Mouse (Mus musculus): Measurements from ENCODE around the gene Fam13a.

The Fam13a gene

DNA sequence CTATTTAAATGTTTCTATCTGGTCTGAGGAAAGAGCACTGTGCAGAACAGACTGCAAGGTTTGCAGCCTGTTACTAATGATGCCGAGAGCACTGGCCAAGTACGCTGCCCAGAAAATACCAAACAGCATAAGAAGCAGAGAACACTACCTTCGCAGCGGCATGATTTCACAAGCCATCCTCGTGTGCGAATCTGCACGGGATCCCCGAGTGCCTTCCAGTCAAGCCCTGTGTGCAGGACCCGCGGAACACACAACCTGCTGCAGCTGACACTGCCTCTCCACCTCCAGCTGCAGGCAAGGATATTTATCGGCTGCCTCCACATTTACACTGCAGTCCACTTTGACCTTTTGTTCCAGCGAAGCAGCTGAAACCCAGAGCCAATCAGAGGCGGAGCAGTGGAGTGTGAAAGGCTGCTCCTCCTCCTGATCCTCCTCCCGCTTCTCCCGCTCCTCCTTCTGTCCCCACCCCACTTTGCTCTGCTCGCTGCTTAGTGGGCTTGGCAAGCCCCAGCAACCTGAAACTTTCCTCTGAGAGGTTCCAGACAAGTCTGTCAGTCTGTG is at the start of gene Fam13a:
Gene Fam13a, minus strand, starts transcription at position 386 of the 561 bp plus-strand sequence.
- DNase-seq, result peak; percentile 84

DNA sequence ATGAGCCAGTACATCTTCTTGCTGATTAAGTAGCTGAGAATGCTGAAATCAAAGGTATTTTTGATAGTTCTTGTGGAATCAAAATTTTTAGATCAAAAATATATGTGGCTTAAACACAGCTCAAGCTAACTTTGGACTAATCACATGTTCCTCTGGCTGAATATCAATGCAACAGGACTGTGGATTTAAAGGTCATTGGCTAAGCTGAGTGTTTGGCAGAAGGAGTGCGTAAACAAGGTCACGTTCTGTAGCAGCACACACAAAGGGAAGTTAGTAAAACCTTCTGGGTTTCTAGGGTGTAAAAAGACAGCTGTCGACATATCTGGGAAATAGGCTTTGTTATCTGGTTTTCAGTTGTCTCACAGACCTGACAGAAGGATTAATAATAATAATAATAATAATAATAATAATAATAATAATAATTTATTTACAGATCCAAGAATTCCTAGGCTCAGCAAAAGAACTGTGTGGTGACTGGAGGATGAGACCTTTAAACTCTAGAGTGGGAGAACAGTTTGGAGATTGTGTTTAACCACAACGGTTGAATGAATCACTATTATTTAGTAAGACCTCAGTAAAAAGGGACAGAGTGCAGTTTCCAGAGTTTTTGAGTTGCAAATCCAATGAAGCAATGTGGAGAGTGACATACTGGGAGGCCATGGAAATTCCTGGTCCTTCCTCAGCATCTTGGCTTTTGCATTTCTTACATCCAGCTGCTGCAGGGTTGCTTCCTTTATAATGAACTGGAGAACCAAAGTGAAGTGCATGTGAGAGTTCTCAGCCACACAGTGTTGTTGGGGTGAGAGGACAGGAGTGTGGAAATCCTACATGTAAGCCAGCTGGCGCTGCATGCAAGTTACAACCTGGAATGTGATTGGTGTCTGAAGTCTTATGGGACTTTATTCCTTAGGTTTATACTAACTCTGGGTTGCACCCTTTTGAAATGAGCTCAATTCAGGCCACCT is 48.0 kb upstream of the Fam13a start:
- no peak for DNase-seq

DNA sequence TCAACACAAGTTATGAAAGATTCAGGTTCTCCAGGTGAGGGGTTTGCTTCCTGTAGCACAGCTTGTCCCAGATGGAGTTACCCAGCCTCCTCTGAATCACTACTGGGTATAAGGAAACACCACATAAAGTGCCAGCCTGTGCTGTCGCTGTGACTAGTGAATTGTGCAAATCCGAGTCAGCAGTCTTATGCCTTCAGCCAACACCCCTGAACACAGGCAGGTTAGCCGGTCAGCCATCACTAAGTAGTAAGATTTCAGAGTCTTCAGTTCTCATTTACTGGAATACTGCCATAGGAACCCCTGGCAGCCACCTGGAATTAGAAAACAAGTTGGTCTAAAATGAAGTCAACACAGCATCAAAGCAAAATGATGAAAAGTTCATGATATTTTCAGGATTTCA is 47.3 kb upstream of the Fam13a start:
- DNase-seq, result no peak

DNA sequence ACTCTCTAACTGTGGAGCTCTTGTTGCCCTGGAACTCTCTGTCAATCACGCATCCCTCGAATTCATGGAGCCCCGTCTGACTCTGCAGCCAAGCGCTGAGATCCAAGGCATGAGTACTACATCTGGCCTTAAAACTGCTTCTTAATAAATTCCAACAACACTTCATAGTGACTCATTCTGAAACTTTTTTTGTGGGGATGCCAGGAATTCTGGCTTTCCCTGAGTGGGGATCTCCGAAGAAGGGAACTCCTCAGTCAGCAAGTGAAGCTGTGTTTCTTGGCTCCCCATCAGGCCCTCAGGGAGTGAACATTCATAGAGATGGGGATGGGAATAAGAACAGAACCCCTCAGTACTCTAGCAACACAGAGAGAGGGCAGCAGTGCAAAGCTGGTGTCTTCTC is 43.8 kb upstream of the Fam13a start:
- DNase-seq, result no peak

DNA sequence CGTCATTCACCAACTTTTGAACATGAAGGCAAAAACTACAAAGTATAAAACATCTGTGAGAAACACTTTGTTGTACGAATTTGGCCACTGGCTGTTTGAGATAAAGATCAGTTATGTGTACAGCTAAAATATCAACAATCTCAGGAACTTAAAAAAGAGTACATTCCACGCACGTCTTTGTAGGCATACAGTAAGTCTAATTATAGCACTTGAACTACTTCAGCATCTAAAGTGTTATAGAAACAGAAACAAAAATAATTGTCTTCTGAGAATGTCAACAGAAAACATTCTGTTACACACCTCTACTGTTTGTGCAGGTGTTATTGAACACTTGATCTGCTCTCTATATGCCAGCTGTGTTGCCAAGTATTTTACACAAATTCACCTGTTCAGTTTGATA is 40.1 kb upstream of the Fam13a start:
- no peak for DNase-seq

DNA sequence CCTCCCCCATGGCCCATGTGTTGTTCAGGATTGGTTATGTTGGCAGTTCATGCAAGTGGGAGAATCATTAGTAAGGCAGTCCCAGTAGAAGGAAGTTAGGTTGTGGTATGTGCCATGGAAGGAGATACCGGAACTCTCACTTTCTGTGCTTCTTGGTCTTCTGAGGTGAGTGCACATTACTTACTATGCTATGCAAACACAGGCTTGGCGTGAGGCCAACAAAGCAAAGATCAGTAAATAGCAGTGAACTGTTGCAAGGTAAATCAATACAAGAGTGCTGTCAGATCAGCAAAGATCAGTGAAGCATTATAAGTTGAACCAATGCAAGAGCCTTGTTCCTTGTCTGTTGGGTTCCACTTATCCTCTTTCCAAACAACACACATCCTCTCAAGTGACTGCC is 28.9 kb upstream of the Fam13a start:
- DNase-seq, result no peak

DNA sequence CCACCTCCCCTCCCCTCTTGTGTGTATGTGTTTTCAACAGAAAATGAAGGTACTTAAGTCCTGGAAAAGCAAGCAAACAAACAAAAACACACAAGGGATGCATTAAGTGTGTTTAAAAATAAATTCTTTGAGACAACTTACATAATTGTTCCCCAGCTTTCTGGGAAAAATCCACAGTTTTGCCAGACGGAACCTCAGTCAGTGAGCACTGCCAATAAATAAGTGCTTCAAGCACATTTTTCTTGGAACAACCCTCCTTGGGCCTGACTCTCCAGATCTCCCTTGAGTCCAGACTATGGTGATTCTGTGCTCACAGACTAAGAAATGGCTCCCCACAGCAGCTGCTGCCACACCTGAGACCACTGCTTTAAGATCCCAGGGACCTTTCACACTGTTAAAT is 15.4 kb upstream of the Fam13a start:
- no peak for DNase-seq

DNA sequence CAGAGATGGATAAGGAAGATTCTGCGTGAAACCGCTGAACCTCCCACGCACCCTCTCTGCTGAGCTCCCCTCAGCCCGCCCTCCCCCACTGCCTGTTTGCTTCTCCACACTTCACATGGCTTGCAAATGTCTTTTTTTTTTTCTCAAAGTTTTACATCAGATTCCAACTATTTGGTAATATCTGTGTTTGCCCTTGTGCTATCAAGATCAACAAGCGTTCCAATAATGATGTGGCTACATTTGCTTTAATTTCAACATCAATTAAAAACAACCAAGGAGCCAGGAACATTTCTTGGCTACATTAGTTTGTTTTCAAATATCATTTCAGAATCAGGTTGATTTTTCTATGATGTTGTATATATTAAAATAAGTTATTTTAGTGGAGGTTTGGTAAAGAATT is 8.4 kb upstream of the Fam13a start:
- DNase-seq, result no peak

DNA sequence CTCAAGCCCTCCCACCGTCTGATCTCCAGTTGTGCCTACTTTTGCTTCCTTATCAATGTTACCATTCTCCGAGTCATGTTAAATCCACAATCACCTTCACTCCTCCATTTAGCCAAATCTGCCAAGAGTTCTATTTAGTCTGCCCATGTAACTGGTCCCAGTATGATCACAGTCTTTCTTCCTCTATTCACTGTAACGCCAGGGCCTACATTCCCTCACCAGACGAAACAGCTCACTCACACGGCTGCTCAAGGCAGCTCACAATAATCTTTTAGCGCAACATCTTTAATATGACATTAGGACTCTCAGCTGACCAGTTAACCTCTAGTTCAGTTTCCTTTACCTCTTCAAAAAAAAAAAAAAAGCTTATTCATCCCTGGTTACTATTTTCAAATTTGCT is 7.2 kb upstream of the Fam13a start:
- DNase-seq, result no peak

DNA sequence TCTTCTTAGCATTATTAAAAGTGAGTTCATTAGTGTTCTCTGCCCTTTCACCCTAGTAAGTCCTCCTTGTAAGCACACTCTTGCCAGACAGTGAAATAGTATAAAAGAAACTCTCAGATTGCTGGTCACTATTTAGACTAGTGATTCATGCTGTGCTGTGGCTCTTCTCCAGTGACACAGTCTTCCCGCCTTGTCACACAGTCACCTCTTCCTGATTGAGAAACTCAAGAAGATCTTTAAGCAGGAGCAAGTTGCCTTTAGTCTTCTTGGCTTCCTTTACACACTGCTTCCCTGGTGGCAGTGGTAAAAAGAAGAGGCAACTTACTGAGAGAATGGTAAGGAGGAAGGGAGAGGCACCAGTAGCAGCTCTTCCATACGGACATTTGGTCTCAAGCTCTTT is 6.3 kb upstream of the Fam13a start:
- no peak for DNase-seq

DNA sequence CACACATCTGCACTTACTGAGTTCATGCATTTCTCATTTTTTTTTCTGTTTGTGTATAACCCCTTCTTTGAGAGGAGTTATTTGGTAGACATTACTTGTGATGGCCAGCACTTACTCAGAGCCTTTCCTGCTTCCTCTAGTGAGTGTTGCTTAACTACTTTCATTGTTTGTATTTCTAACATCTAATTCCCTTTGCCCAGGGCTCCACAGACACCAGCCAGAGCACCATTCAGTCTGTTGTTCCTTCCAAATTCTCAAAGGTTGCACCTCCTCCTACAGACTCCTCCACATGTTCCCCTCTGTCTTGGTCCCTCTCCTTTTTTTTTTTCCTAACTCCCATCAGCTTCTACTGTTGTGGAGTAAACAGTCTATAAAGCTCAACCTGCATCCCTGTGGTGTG is 5.7 kb upstream of the Fam13a start:
- DNase-seq, result no peak

DNA sequence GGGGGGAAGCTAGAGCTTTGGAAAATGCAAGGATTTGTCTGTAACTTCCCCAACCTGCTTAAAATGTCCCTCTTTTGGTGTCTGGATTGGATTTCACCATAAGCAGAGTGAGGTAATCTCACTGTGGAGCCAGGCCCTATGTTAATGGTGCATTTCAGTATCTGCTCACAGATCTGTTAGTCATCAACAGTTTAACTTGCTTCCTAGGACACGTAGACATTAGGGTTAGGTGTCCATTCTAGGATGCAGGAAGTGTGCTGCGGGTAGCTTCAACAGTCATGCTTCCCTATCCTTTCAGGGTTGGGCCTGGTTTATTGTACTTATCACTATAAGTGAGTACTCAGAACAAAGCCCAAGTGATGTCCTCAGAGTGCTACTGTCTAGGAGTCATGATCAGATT is 4.5 kb upstream of the Fam13a start:
- no peak for DNase-seq

DNA sequence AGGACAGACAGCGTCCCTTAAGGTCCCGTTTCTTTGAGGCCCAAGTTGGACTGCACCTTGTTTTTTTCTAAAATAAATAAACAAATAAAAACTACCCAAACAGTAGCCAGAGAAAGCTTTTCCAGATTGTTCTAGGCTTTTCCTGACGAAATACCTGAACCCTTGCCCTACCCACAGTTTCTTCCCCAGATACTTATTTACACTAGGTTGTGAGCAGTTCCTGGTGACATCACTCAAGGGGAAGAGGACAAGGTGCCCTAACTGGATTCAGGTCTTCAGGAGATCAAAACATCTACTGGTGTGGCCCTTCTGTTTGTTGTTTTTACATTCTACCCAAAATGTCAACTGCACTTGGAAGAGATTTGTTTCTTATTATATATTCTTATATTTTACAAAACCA is 457 bp upstream of the Fam13a start:
- DNase-seq, result no peak

DNA sequence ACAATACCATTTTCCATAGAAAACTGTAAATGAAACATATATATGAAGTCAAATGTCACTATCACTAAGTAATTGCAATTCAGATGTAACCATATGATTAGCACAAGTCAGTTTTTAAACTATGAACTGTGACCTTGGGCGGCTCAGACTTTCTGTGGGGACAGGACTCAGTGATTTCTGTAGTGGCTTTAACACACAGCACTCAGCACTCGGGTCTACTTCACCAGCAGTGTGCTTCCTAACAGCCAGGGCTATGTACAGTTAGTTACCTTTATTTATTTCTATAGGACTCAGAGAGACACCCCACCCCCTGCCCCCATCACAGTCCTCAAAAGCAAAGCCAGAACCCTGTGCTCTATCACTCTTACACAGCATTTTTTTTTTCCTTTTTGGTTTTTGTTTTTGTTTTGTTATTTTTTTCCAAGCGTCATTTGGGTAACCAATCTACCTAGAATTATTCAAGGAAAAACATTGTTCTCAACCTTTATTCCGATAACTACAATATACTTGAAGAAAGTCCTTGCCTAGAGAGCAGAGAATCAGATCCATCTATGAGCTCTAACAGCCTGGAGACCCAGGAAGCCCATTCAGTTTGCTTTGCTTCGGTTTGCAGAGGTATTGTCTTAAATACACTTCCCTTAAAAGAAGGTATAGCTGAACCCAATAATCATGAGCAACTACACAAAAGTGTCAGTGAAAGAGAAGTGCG is 740 bp downstream of the Fam13a start:
- peak; percentile 10 for DNase-seq

DNA sequence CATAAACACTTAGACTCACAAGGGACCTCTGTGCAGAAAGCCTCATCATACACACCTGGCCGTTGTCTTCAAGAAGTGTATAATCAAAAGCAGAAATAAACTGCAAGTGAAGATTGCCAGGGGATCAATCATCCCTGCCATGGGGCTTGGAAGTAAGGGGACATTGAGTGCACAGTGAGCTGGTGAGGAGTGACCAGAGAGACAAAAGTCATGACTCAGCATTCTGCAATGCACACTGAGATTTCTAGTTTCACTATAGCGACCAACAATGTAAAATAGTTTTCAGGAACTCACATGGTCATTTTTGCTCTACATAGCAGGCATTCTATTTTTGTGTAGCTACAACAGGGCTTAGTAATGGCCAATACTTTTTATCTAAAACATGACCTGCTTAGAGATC is 1.7 kb downstream of the Fam13a start:
- no peak for DNase-seq

DNA sequence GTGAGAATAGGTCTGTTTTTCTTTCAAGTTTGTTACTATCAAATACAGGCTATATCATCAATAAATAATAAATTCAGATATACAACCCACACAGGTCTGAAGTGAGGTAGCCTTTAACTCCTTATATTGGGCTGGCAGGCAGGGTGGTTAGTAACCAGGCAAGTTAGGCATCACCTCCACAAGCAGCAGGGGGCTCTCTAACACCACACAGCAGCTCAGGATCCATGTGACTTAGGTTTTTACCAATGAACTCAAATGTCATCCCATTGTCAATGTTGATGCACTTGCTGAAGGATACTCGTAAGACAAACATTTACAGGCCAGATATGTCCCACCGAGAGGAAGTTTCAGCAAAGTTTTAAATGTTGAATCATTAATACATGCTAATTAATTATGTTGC is 4.0 kb downstream of the Fam13a start:
- DNase-seq, result no peak

DNA sequence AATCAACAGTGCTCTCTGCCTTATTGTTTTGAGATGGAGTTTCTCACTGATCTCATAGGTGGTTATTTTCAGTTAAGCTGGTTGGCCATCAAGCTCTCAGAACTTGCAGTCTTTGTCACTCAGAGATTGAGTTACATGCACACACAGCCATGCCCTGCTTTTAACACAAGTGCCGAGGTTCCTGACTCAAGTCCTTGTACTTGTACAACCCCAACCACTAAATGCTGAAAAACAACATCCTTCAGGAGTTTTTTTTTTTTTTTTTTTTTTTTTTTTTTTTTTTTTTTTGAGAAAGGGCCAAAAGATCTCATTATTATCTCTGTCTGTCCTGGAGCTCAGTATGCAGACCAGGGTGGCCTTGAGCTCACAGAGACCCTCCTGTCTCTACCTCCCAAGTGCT is 4.5 kb downstream of the Fam13a start:
- no peak for DNase-seq

DNA sequence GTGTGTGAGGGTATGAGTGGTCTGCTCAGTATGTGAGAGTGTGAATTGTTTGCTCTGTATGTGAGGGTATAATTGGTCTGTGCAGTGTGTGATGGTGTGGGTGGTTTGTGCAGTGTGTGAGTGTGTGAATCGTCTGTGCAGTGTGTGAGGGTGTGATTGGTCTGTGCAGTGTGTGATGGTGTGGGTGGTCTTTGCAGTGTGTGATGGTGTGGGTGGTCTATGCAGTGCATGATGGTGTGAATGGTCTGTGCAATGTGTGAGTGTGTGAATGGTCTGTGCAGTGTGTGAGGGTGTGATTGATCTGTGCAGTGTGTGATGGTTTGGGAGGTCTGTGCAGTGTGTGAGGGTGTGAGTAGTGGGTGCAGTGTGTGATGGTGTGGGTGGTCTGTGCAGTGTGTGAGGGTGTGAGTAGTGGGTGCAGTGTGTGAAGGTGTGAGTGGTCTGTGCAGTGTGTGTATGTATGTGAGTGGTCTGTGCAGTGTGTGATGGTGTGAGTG is 8.0 kb downstream of the Fam13a start:
- no peak for DNase-seq

DNA sequence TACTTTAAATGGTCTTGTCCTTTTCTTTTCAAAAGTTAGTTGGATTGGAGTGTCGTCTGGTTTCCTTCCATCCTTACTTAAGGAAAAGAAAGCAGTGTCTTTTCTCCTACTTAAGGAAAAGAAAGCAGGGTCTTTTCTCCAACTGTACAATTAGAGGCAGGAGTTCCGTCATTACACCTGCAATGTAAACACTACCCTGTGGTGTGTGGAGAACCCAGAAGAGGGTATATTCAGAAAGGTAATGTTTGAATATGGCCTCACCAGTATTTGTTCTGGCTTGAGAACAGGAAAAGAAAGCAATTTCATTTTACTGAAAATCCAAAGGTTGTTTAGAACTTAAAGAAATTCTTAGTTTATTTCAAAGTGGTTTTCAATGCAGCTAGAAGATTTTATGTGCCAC is 9.6 kb downstream of the Fam13a start:
- no peak for DNase-seq

DNA sequence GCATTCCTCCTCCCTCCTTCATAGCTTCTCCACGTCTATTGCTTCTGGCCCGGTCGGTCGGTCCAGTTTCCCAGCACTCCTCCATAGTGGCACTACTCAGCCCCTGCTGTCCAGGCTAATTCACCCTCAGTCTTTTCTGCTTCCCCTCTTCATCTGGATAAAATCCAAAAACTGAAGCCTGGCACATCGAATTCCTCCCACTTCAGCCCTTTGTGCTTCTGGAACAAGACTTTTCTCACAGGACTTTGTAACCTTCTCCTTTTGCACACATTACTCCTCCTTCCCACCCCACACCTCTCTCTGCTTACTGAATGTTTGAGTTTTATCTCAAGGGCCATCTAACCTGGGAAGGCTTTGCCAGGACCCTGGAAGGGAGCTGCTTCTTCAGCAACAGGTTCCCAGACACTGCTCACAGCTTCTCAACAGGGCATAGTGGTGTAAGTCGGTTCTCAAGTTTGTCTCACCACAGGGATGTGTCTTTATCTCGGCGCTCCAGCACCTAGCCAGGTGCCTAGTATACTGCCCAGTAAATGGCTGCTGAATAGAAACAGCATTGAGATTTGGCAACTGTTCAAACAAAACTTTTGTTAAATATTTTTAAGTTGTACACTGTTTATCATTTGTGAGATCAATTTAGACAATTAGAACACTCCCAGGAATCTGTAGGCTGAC is 10.1 kb downstream of the Fam13a start:
- no peak for DNase-seq

DNA sequence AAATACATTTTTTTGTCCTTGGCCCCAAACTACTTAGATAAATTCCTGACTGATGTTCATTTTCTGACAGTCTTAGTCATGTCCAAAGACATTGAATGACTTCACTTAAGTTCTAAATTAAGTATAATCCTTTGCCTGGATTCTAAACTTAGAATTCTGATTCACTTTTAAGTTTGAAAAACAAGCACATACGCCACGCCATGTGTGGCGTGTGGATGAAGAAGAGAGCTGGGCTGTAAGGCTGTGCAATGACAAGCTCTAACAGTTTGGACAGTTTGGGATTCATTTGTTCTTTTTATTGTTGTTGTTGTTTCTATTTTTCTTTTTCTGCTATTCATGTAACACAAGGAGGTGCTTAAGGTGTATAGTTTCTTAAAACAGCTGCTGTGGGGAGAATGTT is 13.6 kb downstream of the Fam13a start:
- DNase-seq, result peak; percentile 19

DNA sequence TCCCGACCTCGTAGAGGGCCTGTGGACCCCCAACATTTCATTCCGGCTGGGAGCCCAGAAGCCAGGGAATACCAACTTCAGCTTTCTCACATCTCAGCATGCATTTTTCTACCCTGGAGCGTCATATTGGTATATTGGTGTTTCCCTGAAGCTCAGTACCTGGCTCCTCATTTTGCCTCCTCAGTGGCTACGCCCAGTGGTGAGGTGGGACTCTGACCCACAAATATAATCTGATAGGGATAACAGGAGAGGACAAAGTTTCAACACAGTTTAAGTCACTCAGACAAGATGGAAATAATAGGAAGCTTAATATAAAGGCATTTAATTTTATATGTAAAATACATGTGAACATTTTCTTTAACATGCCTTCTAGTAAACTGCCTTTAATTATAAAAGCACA is 19.7 kb downstream of the Fam13a start:
- no peak for DNase-seq

DNA sequence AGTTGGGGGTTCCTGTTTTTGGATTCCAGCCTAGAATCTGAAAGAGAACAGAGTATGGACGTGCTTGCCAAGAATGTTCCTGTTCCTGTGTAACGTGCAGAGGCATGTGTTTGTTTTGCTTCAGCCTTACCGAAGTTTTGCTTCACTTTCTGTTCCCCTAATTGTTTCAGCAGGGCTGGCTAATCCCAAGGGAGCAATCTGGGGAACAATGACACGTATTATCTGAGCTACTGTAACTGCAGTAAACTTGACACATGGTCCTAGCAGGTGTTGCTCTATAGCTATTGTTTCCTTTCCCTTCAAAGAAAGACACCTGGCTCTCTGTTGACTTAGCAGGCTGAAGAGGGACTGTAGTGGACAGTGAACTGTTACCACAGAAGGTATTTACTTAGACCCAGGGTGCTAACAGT is 25.3 kb downstream of the Fam13a start:
- DNase-seq, result no peak

All from right cerebral cortex, postnatal 25 days (tissue).